Mouse (Mus musculus) embryo, embryonic 11 days (tissue): ENCODE results near the gene Naa11.
A peak's percentile ranks its signal among the peaks of the same experiment; 100 is the strongest.

ENCODE experiments used
- DNase-seq: peaks from one replicate; pipeline ENCODE4 v3.0.0-alpha.2; 2015

The Naa11 gene

DNA sequence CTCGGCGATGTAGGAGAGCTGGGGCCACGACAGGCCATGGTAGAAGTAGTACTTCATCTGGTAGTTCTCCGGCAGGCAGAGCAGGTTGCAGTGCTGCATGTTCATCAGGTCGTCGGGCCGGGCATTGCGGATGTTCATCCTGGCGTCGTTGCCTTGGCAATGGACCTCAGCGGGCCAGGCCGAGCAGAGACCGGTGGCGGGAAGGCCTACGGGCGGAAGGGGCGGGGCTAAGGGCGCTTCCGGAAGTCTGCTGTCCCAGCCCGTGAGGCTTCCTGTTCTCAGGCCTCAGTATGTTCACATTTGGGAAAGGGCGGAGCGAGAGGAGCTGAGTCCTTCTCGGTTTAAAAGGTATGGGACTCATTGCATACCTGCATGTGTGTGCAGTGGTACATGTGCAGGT, at the start of gene Naa11:
Naa11 (minus strand) TSS at position 220 of the 400 bp plus-strand sequence.
- no peak for DNase-seq

DNA sequence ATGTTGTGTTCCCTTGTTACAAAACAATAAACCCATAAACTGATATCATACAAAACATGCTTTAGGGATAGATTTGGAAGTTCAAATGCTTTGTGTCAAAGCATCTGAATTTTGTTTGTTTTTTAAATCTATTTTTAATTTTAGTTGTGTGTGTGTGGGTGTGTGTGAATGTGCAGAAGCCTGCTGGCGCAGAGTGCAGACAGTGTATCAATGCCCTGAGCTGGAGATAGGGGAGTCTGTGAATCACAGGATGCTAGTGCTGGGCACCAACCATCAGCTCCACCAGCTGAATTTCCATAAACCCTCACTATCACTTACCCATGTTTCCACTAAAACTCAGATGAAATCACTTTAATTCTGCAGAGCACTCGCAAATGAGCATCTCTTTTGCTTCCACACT, 40.3 kb upstream of the Naa11 start:
- DNase-seq: no peak

DNA sequence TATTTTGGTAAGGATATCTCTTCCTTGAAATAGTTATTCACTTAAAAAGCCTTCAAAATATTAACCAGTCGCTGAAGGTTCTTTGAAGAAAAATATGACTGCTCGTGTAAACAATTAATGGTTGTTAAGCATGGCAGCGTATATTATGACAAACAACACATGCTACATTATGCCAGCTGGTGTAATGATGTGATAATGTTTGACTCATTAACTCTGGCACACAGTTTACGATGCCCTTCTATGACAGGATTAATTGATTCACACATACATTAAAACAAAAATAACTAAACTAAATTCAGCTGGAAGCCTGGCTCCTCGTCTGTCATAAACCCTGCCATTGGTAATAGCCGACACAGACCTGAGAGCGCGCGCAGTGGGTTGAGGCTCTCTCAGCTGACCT, 37.8 kb upstream of the Naa11 start:
- DNase-seq: no peak

DNA sequence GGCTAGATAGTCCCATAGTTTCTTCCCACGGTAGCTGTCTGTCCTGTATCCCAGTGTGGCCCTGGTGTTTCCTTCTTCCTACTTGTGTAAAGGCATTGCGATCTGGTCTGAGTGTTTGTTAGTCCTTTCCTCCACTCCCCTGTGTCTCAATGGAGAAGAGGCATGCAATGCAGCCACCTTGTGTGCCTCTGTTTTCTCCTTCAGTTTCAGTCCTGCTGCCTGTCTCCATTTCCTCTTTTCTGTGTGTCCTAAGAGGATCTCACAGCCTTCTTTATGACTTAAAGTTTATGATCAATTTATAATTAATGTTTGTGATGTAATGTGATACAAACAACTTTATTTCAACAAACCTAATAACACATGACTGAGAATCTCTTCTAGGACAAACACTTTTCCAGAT, 29.5 kb upstream of the Naa11 start:
- no peak for DNase-seq

DNA sequence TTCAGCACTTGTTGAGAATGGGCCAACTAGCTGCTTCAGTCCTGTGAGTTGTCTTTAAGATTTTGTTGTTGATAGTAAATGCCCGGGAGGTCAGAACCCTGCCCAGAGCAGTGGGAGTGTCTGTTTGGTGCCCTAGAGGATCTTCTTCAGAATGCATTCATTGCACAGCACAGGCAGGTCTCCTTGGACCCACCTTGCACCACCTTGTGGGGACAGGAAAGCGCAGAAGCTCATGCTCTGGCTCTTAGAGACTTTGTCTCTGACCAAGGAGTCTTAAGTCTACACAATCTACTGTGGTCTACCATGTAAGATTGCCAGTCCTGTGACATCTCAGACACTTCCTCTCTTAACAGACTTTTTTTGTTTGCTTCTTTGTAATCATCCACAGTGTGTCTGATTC, 25.0 kb upstream of the Naa11 start:
- DNase-seq: no peak

DNA sequence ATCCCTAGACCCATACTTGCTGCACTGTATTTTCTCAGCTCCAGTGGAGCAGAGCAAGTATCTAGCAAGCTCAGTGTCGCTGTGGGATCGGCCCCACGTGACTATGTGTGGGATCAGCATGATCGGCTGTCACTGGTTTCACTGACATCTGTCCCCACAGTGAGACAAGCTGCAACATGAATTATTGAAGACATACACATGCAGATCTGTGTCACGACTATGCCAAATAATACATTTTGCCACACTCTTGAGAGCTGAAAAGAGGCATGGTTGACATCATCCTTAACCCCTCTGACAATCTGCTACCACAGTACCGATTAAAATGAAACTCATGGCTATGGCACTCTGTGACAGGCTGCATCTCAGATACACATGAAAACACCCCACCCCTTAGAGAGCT, 23.7 kb upstream of the Naa11 start:
- no peak for DNase-seq

DNA sequence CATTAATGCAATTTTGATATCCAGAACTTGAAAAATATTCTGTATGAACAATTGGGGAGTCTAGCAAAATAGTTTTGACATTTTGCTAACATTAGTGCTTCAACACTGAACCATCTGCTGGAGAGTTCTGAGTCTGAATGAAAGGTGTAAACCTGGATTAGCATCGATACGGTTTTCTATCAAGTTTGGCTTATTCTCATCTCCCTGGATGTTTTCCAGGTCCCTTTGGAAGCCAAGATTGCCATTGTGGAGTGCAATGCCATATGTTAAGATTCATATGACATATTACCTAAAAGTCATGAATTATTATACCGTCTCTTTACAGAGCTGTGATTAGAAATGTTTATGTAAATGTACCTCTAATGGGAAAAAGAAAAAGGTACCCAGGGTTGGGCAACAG, 21.5 kb upstream of the Naa11 start:
- no peak for DNase-seq

DNA sequence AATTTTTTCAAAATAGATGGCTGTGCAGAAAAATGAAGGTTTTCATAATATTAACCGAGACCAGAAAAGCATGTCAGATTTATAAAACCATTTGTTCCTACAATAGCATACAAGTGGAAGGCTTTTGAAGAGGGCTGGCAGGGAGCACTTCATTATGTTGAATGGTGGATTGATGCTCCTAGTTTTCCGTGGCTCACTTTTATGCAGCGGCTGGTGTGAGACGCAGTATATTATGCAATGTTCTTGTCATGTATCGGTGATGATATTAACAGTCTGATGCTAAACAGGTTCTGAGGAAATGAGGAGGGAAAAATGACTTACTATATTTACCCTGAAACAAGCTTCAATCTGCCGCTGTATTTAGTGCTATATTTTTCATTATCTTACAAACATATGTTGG, 18.0 kb upstream of the Naa11 start:
- no peak for DNase-seq

DNA sequence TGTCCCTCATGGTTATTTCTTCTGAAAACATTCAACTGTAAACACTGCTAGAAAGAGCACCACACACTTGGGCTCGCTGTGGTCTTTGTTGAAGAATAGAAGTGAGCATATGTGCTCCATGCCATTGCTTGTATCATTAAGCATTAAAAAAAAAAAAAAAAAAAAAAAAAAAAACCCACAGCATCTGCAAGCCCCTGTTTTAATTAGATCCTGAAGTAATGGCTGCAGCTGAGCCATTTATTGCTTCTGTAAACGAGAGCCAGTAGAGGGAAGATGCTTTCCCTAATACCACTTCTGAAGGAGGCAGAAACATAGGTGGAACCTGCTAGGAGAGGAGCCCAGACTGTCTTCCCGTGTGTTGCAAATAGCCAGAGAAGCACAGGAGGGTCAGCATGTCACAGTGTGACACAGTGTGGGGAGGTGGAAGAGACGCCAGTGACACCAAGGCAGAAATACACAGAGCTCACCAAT, 17.1 kb upstream of the Naa11 start:
- no peak for DNase-seq

DNA sequence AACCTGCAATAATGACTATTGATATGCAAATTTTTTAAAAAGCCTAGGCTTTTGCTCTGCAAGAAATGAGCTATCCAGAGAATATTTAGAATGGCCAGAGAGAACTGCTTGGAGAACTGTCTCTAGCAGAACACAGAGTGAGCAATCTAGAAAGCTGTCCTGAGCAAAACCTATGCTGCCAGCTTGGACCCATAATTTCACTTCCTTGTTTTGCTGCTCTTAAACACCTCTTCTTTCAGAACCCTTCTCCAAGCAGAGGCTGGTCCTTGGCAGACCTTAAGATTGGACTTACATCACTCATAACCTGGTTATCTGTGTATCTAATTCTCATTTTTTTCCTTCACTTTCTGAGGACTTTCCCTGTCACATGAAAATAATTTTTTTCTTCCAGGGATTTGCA, 8.9 kb upstream of the Naa11 start:
- no peak for DNase-seq

DNA sequence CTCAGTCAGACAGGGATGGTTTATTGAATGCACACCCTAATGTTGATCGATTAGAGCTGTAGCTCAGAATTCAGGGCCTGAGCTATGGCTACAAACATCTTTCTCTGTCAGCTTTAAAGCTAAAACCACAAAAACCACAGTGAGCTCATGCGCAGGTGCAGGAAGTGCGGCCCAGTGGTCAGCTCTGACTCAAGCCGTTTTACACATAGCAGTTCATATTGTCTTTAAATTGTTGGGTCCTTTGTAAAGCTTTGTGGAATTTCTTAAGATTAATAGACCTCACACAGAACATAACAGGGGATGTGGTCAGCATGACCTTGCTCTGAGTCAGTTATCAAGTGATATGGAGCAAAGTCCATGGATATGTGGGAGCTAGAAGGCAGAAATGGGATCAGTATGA, 5.4 kb upstream of the Naa11 start:
- DNase-seq: no peak

DNA sequence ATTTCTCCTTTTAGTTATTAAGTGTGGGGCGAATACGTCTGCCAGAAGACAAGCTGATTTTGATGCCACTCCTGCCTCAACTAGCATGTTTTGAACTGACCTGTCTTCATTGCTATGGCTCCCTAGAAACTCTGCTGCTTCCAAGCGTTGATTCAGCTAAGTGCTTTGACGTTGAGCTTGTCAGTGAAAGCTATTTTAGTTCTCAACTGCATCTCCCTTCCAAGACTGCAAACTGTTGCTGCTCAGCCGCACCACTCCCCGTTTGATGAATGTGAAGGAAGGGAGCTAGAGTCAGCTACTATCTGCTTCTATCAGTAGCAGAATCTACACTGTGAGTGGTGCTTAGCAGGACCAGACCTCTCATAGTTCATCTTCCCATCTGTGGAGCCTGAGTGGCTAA, 4.6 kb downstream of the Naa11 start:
- DNase-seq: no peak

DNA sequence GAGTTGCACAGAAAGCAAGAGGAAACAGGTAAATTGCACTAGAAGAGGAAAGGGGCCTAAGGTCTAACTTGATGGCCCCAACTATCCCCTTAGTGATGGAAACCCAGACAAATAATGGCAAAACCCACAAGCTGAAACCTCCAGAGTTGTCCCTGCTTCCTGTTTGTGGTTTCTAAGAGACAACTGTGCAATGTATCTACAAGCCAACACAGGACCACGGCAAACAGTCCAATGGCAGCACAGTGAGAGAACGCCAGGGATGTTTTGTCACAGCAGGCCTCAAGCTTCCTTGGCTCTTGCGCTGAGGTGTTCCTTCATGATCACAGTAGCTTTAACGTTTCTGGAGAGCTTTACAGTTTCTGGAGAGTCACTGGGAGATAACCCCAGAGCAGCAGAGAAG, 7.8 kb downstream of the Naa11 start:
- no peak for DNase-seq

DNA sequence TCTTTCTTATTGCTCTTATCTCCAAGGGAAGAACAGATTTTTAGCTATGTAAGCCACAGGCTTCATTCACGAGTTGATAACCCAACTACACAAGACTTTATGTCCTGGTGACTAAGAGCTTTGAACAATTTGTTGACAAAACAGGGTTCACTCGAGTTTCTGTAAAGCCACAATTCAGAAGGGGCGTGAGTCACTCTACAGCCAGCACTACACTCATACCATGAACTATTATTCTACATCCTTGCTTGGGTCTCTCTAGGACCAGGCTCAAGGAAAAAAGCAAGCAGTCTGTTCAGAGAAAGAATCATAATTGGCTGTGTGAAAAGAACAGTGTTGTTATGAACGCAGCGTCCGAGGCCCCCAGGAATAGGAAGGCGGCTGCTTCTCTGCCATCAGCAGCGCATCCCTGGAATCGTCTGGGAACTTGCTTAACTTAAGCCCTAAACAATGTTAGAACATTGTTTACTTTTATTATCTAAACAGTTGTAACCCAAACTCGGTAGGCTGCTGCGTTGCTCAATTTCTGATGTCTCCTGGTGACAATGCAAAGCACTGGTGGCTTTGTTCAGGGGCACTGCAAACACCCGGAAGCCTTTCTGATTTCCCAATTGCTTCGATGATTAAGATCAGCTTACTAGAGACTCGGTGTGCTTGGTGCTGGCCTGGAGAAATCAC, 9.5 kb downstream of the Naa11 start:
- no peak for DNase-seq

DNA sequence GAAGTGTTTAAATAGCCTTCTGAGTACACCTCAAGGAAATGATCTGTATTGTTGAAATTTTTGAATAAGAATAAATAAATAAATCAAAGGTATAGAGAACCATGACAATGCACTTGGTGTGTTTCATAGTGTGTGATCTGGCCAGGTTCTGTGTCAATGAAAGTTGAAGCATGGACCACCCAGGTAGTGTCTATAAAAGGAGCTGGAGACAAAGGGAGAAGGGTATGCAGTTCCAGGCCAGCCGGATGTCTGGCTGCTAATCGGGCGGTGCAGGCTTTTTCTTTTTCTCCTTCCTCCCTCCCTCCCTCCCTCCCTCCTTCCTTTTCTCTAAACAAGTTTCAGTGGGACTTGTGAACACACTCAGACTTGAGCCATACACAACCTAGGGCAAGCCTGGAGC, 12.2 kb downstream of the Naa11 start:
- DNase-seq: peak; percentile 37

DNA sequence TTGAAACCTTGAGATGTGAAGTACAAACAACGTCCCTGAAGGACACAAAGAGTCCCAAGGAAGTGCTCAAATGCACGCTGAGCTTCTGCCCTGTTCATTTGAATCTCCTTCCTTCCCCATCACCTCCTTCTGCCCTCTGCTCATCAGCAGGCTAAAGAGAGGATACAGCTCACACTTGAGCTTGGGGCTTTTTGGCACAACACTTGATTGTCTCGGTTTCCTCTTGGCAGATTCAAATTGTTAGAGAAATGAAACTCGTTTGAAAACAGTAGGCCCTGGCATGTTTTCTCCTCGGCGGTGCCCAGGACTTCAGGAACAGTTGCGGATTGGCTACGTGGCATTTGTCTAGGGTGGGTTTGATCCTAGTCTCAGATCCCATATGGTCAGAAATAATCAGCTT, 27.4 kb downstream of the Naa11 start:
- DNase-seq: no peak

DNA sequence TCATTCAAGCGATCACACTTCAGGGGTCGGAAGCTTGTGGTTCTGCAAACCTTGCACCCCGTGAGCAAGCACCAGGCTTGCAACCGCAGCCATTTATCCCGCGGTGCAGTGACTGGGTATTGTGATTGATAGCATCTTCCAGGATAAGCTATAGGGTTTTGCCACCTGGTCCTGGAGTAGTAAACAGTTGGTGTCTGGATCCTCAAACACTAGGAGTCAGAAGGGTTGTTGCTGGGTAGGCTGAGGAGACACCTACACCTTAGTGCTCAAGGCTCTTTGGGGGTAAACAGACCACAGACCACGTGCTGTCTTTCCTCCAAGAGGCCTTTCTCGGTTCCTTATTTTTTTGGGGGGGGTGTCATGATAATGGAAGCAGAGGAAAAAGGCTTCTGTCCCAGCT, 27.9 kb downstream of the Naa11 start:
- DNase-seq: no peak

DNA sequence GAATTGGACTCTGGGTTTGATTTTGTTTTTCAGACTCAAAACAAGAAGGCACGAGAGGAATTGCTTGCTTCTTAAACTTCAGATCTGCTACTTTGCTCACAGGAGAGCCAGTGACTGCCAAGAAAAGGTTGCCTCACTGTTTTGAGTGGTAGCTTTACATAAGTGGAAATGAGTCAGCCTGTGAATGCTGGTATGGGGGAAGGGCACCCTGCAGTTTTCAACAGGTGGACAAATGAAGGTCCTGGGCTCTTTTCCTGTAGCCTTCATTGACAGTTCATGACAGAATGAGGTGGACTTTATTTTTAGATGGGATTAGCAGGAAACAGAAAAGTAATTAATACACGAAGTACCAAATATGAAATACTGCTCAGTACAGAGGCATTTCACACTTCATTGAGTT, 29.6 kb downstream of the Naa11 start:
- peak; percentile 7 for DNase-seq

DNA sequence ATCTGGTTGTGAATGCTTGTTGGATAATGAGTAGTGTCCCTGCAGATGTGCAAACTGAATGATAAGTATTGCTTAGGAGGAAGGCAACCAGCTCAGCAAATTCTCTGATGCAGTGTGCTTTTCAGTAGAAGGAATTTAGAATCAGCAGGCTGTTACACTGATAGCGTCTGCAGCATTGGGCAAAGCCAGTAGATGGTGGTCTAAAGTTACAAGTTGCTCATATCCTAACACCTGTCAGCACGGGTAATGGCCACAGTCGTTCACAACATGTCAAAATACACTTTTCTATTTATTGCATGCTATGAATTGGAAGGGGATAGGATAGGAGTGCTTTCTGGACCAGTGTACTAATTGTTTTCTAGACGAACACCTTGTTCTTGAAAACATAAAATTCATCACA, 33.1 kb downstream of the Naa11 start:
- no peak for DNase-seq

DNA sequence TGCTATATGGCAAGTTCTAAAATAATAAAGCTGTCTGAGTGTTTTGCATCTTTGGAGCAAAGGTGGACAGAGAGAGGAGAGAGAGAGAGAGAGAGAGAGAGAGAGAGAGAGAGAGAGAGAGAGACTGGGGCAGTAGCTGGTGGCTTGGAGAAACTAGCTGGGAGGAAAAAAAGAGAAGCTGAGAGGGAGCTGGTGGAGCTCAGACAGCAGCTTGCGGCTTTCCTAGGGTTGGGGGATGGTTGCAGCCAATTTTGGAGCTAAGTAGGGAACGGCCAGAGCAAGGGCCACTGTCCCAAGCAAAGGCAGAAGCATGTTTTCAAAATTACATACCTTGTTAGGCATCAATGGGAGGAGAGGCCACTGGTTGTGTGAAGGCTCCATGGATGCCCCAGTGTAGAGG, 36.0 kb downstream of the Naa11 start:
- no peak for DNase-seq

DNA sequence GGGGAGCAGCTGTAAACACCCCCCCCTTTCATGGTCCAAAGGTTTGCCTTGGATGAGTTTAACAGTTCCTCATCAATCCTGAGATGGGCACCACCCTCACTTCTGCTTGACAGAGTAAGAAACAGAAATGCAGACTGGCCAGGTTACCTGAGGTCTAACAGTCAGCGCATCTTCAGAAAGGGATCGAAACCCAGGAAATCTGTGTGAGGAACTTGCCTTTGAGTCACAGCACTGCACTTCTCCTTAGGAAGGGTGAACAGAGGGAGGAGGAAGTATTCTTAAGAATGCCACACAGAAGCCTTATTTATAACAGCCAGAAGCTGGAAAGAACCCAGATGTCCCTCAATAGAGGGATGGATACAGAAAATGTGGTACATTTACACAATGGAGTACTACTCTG, 37.0 kb downstream of the Naa11 start:
- no peak for DNase-seq

DNA sequence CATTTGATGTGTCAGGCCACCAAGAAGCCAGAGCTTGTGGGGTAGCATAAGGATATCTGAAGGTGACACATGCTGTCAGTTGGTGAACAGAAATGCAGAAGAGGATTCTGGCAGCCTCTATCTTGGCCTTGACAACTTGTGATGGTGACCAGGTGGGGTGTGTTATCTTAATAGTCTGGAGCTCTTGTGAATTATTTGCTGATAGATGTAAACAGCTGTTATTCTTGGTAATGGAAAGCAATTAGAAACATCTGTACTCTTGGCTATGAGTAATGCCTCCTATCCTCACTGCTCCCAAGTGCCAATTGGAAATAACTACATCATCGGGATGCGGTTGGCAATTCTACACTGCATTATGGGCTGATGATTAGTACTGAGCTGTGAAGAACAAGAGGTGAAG, 43.4 kb downstream of the Naa11 start:
- DNase-seq: no peak

DNA sequence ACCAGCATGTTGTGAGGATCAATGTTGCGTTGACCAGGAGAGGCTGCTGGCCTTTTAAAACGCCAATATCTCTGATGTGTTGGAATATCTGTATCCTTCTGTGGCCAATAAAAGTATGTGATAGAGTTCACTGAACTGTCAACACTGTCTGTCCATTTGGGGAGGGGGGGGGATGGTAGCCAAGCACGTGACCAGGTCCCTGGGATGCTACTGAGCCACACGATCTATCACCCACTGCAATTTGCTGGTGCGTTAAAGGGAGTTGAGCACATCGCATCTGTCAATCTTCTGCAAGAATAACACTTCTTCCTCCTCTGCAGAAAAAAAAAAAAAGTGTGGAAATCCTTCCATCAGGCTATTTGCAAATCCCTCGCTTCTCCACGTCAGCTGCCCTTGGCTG, 43.9 kb downstream of the Naa11 start:
- DNase-seq: no peak

DNA sequence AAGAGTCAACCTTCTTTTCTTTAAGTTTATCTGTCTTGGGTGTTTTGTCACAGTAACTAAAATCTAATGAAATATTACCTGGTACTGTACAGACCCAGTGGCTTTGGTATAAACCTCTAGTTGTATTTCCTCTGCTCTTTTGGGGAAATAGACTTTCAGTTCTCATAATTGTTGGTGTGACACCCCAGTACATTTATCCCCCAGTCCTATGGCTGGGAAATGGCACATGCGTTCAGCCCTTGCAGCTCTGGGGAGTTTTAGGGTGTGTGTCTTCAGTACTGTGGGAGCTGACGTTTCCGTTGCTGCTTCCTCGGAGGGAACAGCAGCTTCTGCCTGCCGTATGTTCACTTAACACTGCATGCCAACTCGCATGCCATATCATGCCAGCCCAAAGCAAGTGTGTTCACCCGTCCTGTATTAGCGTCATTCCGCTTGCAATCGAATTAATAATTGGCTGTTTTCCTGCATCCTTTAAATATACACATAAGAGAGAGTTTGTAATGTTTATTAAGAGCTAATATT, 46.4 kb downstream of the Naa11 start:
- DNase-seq: no peak

DNA sequence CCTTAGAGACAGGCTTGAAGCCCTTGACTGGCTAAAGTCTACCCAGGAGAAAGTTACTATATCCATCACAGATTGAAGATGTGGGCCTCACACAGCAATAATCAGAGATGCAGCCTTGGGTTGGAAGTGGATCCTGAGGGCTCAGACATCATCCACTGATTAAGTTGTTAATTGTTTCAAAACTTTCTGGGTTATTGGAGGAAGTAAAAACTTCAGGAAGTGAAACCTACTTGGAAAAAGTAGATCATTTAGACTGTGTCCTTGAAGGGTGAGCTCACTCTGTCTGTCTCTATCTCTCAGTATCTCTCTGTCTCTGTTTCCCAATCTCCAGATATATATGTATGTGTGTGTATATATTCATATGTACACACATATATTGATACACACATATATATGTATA, 47.0 kb downstream of the Naa11 start:
- DNase-seq: no peak
